Mouse (Mus musculus) kidney, adult 10 weeks (tissue): ENCODE measurements around the gene Slc38a11. TPM values are rescaled to one million over a fixed set of nuclear protein-coding genes. Genes with fewer than 3 reads are reported as not detected.

Experiments used
- polyA plus RNA-seq: library from polyadenylated mRNA; stranded (reverse); fragments of 350-450 nt; fragmentation: Illumina TruSeq; extraction: RNeasy Lipid Tissue Mini Kit (QIAGEN cat#74804); gene quantifications from one replicate; pipeline ENCODE4 v1.2.3, GENCODE M21; 2014; ENCODE audit warnings: low read depth, low replicate concordance

The Slc38a11 gene
- 4.9 TPM for polyA plus RNA-seq

GRCm38 (mm10) chr2:65363828-65364497, at the start of gene Slc38a11:
TSS of gene Slc38a11 (minus strand) at chr2:65364034.

Other genes with a start within 250 kb of the Slc38a11 start
- 228 TPM for gene Cobll1, start 124.6 kb downstream of the Slc38a11 start, polyA plus RNA-seq
- gene Scn3a, start 203.6 kb upstream of the Slc38a11 start, polyA plus RNA-seq: 0.12 TPM